Mouse (Mus musculus) limb, embryonic 12.5 days (tissue): ENCODE measurements at regions not wholly inside any gene's neighbourhood (a gene's known extent, or its start where the extent isn't known, plus 50 kb on each side); places are given as distances from the start of the nearest gene placed in this dataset.

Experiments used
- ATAC-seq: fragments of 200-750 bp; cut with Nextera tagmentation; 2 replicates; pipeline ENCODE4 v1.8.0; 2017; ENCODE audit warnings: low read depth, moderate TSS enrichment; ENCODE audit not compliant: insufficient number of reproducible peaks, insufficient read depth, low FRiP score, low TSS enrichment
- H3K27ac ChIP-seq: fragments of 300-500 bp; sonication (generic); 2 replicates; pipeline ENCODE4 v1.5.1; 2016; ENCODE audit warnings: mild to moderate bottlenecking, moderate library complexity
- H3K27me3 ChIP-seq: fragments of 300-500 bp; sonication (generic); 2 replicates; pipeline ENCODE4 v1.6.1; 2016; ENCODE audit warnings: mild to moderate bottlenecking, moderate library complexity
- H3K36me3 ChIP-seq: fragments of 300-500 bp; sonication (generic); 2 replicates; pipeline ENCODE4 v1.6.1; 2016; ENCODE audit warnings: mild to moderate bottlenecking, moderate library complexity
- H3K4me1 ChIP-seq: fragments of 300-500 bp; sonication (generic); replicated peaks from 2 replicates; pipeline ENCODE4 v1.6.1; 2016
- H3K4me2 ChIP-seq: fragments of 300-500 bp; sonication (generic); 2 replicates; pipeline ENCODE4 v1.6.1; 2016; ENCODE audit warnings: mild to moderate bottlenecking, moderate library complexity
- H3K4me3 ChIP-seq: fragments of 300-500 bp; sonication (generic); replicated peaks from 2 replicates; pipeline ENCODE4 v1.5.1; 2016; ENCODE audit warnings: mild to moderate bottlenecking
- H3K9ac ChIP-seq: fragments of 300-500 bp; sonication (generic); replicated peaks from 2 replicates; pipeline ENCODE4 v1.6.1; 2016; ENCODE audit warnings: mild to moderate bottlenecking, moderate library complexity
- H3K9me3 ChIP-seq: fragments of 300-500 bp; sonication (generic); 2 replicates; pipeline ENCODE4 v1.6.1; 2016; ENCODE audit warnings: mild to moderate bottlenecking, moderate library complexity
- WGBS: fragments of 180-500 bp; shearing (Covaris S2); methylation state at CpG from one replicate; pipeline ENCODE4 v1.1.7; 2016; 5-methylcytosine and 5-hydroxymethylcytosine counted together

DNA sequence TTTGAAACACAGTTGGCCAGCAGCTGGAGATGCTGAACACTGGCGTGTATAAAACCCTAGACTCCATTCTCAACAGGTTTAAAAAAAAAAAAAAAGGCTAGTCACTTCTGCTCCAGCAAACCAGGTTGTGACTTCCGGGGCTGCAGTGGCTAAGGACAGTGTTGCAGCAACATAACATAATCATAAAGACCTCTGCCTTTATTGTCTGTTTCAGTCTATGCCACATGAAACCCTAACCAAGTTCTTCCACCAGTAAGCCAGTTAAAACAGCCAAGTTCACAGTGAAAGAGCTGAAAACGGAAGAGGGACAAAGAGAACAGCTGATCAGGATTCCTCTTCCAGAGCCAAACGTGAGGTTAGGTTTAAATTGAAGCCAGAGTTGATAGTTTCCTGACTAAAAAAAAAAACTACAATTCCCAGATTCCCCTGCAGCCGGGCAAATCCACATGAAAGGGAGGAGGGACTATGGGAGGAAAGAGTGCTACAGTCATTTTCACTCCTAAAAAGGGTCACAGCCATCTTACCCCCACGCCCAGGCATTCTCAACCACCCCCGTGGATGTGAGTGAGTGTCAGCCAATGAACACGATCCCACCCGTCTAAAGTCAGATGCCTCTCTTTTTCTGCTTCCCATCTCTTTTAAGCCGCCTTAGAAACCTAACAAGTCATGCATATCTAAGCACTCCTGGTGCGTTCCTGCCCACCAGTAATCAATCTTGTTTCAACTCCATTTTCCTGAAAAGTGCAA is 69.8 kb upstream of the Serbp1 start:
- Histone ChIP-seq H3K9ac (peak overlapping the region; percentile 50; the same call in 1 of the 2 replicates), H3K4me1 (no peaks in the 10 kb centered on the region), H3K4me2 (peak overlapping the region; percentile 50), H3K27me3 (no peaks in the 10 kb centered on the region), H3K4me3 (peak overlapping the region; percentile 36), H3K36me3 (no peaks in the 10 kb centered on the region), H3K9me3 (no peaks in the 10 kb centered on the region), H3K27ac (no peak overlapping the region)
- ATAC-seq = peak; percentile 59; the same call in 1 of the 2 replicates
- 14% methylated on average over 11 of the region's 11 CpGs for WGBS

DNA sequence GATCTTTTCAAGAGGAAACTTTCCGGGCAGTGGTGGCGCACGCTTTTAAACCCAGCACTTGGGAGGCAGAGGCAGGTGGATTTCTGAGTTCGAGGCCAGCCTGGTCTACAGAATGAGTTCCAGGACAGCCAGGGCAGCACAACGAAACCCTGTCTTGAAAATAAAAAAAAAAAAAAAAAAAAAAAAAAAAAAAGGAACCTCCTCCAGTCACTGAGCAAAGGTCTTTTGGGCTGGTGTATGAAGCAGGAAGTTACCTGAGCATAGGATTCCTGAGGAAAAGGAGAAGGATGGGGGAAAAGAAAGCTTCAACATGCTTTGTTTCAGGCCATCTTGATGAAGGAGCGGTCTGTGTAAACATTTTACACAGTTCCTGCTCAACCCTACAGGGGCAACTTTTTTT is 72.9 kb upstream of the Serbp1 start:
- 91% methylated on average over 6 of the region's 6 CpGs for WGBS
- no peaks in the 10 kb centered on the region for H3K27me3 ChIP-seq
- H3K4me2 ChIP-seq = no peak overlapping the region
- H3K9ac ChIP-seq = no peak overlapping the region
- H3K27ac ChIP-seq = no peak overlapping the region
- ATAC-seq = no peak
- H3K4me3 ChIP-seq = no peak overlapping the region
- H3K36me3 ChIP-seq = no peaks in the 10 kb centered on the region
- H3K9me3 ChIP-seq = no peaks in the 10 kb centered on the region
- H3K4me1 ChIP-seq = no peaks in the 10 kb centered on the region

DNA sequence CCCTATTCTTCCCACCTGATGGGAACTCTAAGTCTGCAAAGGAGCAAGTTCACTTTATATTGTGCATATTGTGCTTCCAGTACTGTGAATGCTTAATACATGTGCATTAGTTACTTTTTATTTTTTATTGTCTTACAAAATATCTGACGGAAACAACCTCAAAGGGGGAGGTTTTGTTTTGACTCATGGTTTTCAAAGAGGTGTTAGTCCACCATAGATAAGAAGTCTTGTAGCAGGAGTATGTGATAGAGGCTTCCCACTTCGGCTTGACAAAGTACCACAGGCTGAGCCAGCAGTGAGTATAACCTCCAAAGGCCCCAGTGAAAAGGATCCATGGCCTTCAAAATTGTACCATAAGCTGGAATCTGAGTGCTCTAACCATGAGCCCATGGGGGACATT is 74.0 kb upstream of the Serbp1 start:
- no peaks in the 10 kb centered on the region for H3K9me3 ChIP-seq
- H3K36me3 ChIP-seq = no peaks in the 10 kb centered on the region
- H3K27ac ChIP-seq = no peak overlapping the region
- H3K4me2 ChIP-seq = no peak overlapping the region
- no peak overlapping the region for H3K4me3 ChIP-seq
- no peak for ATAC-seq
- 81% methylated on average over 2 of the region's 2 CpGs for WGBS
- H3K9ac ChIP-seq = no peak overlapping the region
- H3K27me3 ChIP-seq = no peaks in the 10 kb centered on the region
- H3K4me1 ChIP-seq = no peaks in the 10 kb centered on the region

DNA sequence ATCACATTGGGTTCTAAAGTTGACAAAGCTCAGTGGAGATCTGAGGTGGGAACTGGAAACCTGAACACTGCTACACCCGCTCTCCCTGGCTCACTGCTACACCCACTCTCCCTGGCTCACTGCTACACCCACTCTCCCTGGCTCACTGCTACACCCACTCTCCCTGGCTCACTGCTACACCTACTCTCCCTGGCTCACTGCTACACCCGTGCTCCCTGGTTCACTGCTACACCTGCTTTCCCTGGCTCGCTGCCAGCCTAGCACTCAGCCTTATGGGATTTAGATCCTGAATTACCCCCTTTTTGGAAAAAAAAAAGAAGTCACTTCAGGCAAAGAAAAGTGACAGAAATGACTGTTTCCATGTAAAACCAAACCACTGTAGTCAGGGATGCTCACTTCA is 75.2 kb upstream of the Serbp1 start:
- H3K27me3 ChIP-seq = no peaks in the 10 kb centered on the region
- H3K27ac ChIP-seq = no peak overlapping the region
- H3K4me2 ChIP-seq = no peak overlapping the region
- H3K36me3 ChIP-seq = no peaks in the 10 kb centered on the region
- no peak overlapping the region for H3K9ac ChIP-seq
- H3K4me3 ChIP-seq = no peak overlapping the region
- 70% methylated on average over 3 of the region's 3 CpGs for WGBS
- ATAC-seq = no peak
- H3K4me1 ChIP-seq = no peaks in the 10 kb centered on the region
- H3K9me3 ChIP-seq = no peaks in the 10 kb centered on the region

DNA sequence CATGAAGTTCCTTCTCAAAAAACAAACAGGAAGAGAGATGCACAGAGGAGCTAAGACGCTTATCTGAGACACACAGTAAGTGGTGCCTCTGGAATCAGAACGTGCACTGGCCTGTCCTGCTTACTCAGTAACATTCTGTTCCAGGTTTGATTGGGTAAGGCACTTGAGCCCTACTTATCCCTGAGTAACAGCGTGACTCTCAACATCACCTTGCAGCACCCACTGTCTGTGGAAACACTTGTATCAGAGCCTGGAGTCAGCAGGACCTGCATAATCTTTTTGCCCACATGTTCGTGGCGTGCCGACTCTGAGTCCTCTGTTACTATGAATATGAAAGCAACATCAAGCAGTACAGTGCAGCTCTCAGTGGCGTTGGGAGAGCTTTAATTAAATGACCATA is 76.4 kb upstream of the Serbp1 start:
- no peaks in the 10 kb centered on the region for H3K36me3 ChIP-seq
- no peaks in the 10 kb centered on the region for H3K4me1 ChIP-seq
- H3K9ac ChIP-seq = no peak overlapping the region
- H3K27me3 ChIP-seq = no peaks in the 10 kb centered on the region
- 76% methylated on average over 7 of the region's 7 CpGs for WGBS
- H3K9me3 ChIP-seq = no peaks in the 10 kb centered on the region
- no peak for ATAC-seq
- no peak overlapping the region for H3K4me2 ChIP-seq
- no peak overlapping the region for H3K27ac ChIP-seq
- H3K4me3 ChIP-seq = no peak overlapping the region

DNA sequence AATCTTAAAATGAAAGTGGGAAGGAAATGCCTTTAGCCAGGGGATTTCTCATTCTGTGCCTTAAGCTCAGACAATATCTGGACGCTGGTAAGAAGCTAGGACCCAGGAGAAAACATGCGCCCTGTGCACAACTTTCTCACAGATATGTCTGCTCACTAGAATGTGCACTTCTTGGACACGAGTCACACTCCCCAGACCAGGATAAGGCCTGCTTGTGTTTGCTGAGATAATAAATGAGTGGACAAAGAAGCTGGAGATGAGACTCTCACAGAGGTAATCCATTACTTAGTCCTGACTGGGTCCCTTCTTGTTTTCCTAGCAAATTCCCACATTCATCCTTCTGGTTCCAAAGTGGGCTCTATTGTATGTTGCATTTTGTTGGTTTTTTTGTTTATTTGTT is 77.4 kb upstream of the Serbp1 start:
- Histone ChIP-seq H3K4me1 (no peaks in the 10 kb centered on the region), H3K27ac (no peak overlapping the region), H3K27me3 (no peaks in the 10 kb centered on the region), H3K36me3 (no peaks in the 10 kb centered on the region), H3K4me3 (no peak overlapping the region), H3K9me3 (no peaks in the 10 kb centered on the region), H3K9ac (no peak overlapping the region), H3K4me2 (no peak overlapping the region)
- 65% methylated on average over 3 of the region's 3 CpGs for WGBS
- ATAC-seq = no peak

DNA sequence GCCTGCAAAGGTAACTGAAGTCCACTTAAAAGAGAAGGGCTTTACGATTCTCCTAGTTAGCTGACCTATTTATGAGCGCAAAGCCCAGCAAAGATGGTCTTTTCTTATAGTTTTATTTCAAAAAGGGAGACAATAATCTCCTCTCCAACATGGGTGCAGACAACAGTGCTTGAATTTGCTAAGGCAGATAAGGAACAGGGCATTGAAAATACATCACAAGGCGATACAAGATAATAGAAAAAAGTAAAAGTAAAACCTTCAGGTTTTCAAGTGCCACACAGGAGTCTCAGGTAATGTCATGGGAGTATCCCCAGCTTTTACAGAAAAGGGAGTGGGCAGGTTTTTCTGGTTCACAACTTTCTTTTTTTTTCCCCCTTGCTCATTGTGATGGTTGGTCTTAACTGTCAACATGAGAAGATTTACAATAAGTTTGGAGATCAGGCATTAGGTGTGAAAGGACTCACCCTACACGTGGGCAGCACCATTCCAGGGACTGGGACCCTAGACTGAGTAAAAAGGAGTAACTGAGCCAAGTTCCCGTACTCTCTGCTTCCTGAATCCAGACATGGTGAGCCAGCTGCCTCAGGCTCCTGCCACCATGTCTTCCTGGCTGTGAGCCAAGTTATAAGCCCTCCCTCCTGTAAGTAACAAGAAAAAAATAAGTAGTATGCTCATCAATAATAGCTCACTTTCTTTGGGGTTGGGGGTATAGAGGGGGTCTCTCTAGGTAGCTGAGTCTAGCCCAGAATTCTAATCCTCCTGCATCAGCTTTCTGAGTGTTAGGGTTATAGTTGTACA is 78.1 kb upstream of the Serbp1 start:
- 62% methylated on average over 5 of the region's 5 CpGs for WGBS
- Histone ChIP-seq H3K27me3 (no peaks in the 10 kb centered on the region), H3K27ac (no peak overlapping the region), H3K9ac (no peak overlapping the region), H3K4me2 (no peak overlapping the region), H3K4me1 (no peaks in the 10 kb centered on the region), H3K9me3 (no peaks in the 10 kb centered on the region), H3K4me3 (no peak overlapping the region), H3K36me3 (no peaks in the 10 kb centered on the region)
- no peak for ATAC-seq

DNA sequence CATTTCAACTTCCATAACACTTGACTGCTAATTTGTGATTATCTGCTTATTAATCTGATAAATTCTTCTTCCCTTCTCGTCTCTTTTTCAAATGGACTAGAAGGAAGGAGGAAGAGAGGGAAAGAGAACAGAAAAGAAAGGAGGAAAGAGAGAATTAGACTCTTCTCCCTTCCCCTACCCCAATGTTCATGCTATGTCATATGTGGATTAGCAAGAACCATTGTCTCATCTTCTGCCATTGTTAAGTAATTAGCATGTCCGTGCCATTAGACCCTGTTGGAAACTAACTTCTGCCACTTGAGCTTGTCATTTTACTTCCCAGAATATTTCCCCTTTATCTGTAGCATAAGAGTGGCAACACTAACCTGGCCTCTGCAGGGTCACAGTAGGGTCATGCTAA is 78.8 kb upstream of the Serbp1 start:
- WGBS = 17% methylated on average over 2 of the region's 2 CpGs
- H3K4me3 ChIP-seq = no peak overlapping the region
- no peak overlapping the region for H3K27ac ChIP-seq
- no peak for ATAC-seq
- no peak overlapping the region for H3K4me2 ChIP-seq
- no peaks in the 10 kb centered on the region for H3K36me3 ChIP-seq
- no peaks in the 10 kb centered on the region for H3K4me1 ChIP-seq
- no peaks in the 10 kb centered on the region for H3K27me3 ChIP-seq
- H3K9me3 ChIP-seq = no peaks in the 10 kb centered on the region
- no peak overlapping the region for H3K9ac ChIP-seq

DNA sequence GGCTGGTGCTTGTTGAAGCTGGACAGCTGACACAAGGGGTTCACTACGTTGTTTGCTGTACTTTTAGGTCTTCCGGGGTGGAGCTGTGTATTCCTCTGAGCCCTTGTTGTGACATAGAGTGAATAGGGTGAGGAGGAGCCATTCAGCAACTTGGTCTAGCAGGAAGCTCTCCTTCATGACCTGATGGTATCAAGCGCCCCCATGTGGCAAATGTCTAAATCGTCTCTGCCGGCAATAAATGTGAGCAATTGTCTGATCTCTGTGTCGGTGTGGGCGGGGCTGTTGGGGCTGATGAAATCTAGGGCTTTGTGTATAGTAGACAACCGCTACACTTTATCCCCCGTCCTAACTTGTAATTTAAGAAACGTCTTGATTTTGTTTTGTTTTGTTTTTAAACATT is 79.2 kb upstream of the Serbp1 start:
- ATAC-seq = peak; percentile 61; the same call in 1 of the 2 replicates
- H3K27ac ChIP-seq = no peak overlapping the region
- WGBS = 5% methylated on average over 10 of the region's 10 CpGs
- H3K36me3 ChIP-seq = no peaks in the 10 kb centered on the region
- H3K27me3 ChIP-seq = no peaks in the 10 kb centered on the region
- no peak overlapping the region for H3K4me3 ChIP-seq
- H3K9me3 ChIP-seq = no peaks in the 10 kb centered on the region
- H3K4me2 ChIP-seq = no peak overlapping the region
- no peak overlapping the region for H3K9ac ChIP-seq
- no peaks in the 10 kb centered on the region for H3K4me1 ChIP-seq

DNA sequence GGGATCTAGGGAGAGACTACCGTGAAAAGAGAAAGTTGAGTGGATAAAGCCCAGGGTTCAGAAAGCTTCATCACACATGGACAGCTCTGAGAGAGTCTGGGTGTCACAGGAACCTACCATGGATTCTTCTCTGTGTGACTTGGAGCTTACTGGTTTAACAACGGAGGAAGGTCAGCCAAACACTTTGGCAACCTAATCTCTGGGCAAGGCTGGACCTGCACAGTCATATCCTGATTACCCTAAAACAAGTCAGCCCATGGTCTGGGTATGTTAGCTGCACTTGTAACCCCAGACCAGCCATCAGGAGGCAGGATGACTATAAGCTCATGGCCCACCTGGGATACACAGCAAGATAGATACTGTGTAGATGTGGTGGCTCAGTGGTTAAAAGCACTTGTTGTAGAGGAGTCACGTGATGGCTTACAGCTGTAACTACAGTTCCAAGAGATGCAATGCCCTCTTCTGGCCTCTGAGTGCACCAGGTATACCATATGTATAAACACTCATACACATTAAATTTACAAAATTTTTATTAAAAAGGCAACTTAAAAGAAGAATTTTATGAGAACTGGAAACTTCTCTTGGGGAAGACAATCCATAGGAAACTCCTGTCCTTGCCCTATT is 85.0 kb upstream of the Serbp1 start:
- no peak for ATAC-seq
- H3K36me3 ChIP-seq = no peaks in the 10 kb centered on the region

DNA sequence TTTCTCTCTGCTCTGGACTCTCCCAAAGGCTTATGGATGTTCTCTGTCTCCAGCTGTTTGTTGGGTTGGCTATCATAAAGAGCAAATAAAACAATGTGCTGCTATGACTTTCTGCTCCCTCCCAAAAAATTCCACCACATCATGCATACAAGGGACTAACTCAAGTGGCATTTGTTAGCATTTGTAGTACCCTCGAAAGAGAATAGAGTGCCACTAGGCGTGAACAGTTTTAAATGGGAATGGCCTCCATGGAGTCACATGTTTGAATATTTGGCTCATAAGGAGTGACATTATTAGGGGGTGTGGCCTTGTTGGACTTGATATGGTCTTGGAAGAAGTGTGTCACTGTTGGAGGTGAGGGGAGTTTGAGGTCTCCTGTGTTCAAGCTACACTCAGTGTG is 86.5 kb upstream of the Serbp1 start:
- Histone ChIP-seq H3K4me2 (no peak overlapping the region), H3K27ac (no peak overlapping the region), H3K36me3 (no peaks in the 10 kb centered on the region), H3K9ac (no peak overlapping the region), H3K4me1 (peaks cover 4% of the 10 kb centered on the region; the same call in 1 of the 2 replicates), H3K27me3 (no peaks in the 10 kb centered on the region), H3K4me3 (no peak overlapping the region), H3K9me3 (no peaks in the 10 kb centered on the region)
- ATAC-seq = no peak
- WGBS = 89% methylated on average over 2 of the region's 2 CpGs

More for the DNA sequence above, 85.0 kb upstream of the Serbp1 start:
- Histone ChIP-seq H3K27ac (no peak overlapping the region), H3K4me2 (no peak overlapping the region), H3K9ac (no peak overlapping the region), H3K4me1 (no peaks in the 10 kb centered on the region), H3K27me3 (no peaks in the 10 kb centered on the region), H3K9me3 (no peaks in the 10 kb centered on the region), H3K4me3 (no peak overlapping the region)
- WGBS = 82% methylated on average over 3 of the region's 3 CpGs
